Comparison of ENCODE assay signal across 26 mouse cellular contexts in the genomic region with DNA sequence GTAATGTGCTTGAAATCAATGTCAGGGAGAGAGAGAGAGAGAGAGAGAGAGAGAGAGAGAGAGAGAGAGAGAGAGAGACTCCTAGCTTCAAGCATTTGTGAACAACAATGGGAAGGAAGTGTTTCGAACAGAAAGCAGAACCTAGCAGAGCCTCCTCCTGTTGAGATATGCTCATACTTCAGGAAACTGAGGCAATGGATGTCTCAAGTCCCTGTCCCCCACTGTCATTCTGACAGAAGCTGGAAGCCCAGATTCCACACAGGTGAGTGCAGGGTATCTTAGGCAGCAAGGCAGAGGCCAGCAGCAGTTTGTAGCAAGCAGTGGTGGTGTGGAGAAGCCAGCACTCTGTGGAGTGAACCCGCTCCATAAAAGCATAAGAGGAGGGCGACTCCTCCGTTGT. TPM values are rescaled to one million over a fixed set of nuclear protein-coding genes. Genes with fewer than 3 reads are reported as not detected.
"Had no signal": no experiment of that assay in that cellular context is flagged by ENCODE, and none has a peak within 500 bp of the region (broad histone marks: within the 10 kb centered on the region; RNA-seq: fewer than 3 reads in every experiment).

No protein-coding gene starts in this region.

- H3K4me1 ChIP-seq: heart, embryonic 13.5 days; heart, embryonic 15.5 days; kidney, embryonic 15.5 days; limb, embryonic 13.5 days; limb, embryonic 15.5 days had no signal

- H3K4me3 ChIP-seq: heart, adult 2 months; heart, embryonic 13.5 days; heart, embryonic 15.5 days; hindbrain, embryonic 13.5 days; hindbrain, embryonic 15.5 days; kidney, embryonic 15.5 days; limb, embryonic 13.5 days; limb, embryonic 15.5 days had no signal

- H3K9ac ChIP-seq: heart, embryonic 13.5 days; heart, embryonic 15.5 days; hindbrain, embryonic 13.5 days; hindbrain, embryonic 15.5 days; kidney, embryonic 15.5 days; limb, embryonic 13.5 days; limb, embryonic 15.5 days had no signal

- H3K36me3 ChIP-seq: heart, embryonic 13.5 days; heart, embryonic 15.5 days; hindbrain, embryonic 13.5 days; hindbrain, embryonic 15.5 days; kidney, embryonic 15.5 days; limb, embryonic 13.5 days; limb, embryonic 15.5 days had no signal

- DNase-seq: gastrocnemius, postnatal 14 days; gastrocnemius, postnatal 36 days; heart, adult 2 months; heart, postnatal 14 days; heart, postnatal 36 days; kidney, adult 11 months; kidney, adult 2 months; kidney, adult 9 months; kidney, postnatal 14 days; kidney, postnatal 36 days; layer of hippocampus, adult 9-11 months; layer of hippocampus, postnatal 36 days; left cerebral cortex, postnatal 4 days had no signal

- H3K27me3 ChIP-seq: heart, embryonic 15.5 days; hindbrain, embryonic 13.5 days; hindbrain, embryonic 15.5 days; limb, embryonic 13.5 days; limb, embryonic 15.5 days had no signal

- H3K4me2 ChIP-seq: heart, embryonic 11.5 days; heart, embryonic 13.5 days; heart, embryonic 15.5 days; hindbrain, embryonic 13.5 days; hindbrain, embryonic 15.5 days; kidney, embryonic 15.5 days; limb, embryonic 13.5 days; limb, embryonic 15.5 days had no signal

- H3K9me3 ChIP-seq: heart, embryonic 13.5 days; heart, embryonic 15.5 days; hindbrain, embryonic 13.5 days; hindbrain, embryonic 15.5 days; kidney, embryonic 15.5 days; limb, embryonic 13.5 days; limb, embryonic 15.5 days had no signal

- ATAC-seq: hindbrain, postnatal 0 days; intestine, embryonic 16.5 days had no signal

- H3K27ac ChIP-seq: heart, adult 2 months; heart, embryonic 13.5 days; heart, embryonic 15.5 days; hindbrain, embryonic 15.5 days; hindbrain, postnatal 0 days; kidney, embryonic 15.5 days; kidney, postnatal 0 days; limb, embryonic 13.5 days; limb, embryonic 15.5 days had no signal

RNA-seq across cellular contexts. Expression of a gene that starts 14.6 kb away (rescaled TPM):
- total RNA-seq: hematopoietic stem cell, adult 5-6 weeks had no signal
- polyA plus RNA-seq: heart, adult 2 months; heart, postnatal 0 days had no signal
